Mouse (Mus musculus): ENCODE measurements around the gene Tmem178. TPM values are rescaled to one million over a fixed set of nuclear protein-coding genes. Genes with fewer than 3 reads are reported as not detected.
A peak's percentile ranks its signal among the peaks of the same experiment; 100 is the strongest.
"Not testable (repeated sequence)": the region's sequence is repeated elsewhere in the genome, so short reads cannot be mapped to it uniquely, and the experiment has no call there.

The Tmem178 gene
- polyA plus RNA-seq, 1 experiment from 2014 or later: 2.8 TPM

DNA sequence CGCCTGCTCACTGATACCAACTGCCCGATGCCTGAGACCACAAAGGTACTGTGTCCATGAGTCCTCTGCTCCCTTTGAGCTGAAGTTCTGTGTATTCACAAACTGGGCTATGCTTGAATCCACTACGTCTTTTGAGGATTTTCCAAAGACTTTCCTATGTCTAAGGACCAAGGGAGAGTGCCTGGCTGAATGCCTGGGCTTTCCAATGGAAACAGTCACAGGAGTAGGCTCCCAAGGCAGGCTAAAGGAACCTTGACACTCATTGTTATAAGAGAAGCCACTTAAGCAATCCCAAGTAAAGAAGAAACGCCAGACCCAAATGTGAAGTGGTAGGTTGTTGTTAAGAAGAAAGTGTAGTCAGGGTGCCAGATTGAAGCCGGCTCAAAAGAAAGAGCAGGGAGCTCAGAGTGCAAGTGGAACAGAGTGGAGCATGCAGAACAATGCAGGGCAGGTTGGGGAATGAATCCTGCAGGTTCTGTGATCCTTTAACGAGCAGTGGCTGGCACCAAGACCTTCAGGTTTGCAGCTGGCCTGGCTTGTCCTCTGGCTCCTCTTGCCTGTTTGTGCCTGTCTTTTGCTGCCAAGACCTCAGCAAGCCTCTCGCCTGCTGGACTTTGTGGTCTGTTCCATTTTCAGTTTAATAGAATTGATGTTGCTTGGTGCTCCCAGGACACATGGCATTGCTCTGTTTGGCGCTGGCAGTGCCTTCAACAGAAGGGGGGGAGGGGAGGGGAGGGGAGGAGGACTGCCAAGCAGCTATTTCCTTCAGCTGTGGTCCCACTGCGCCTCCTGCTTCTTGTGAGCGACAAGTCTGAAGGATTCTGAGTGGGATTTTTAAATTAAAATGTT lies 22.9 kb upstream of the Tmem178 start:
- Histone ChIP-seq H3K36me3 (no peaks in the 10 kb centered on the region), H3K9me3 (replicated peaks) (no peaks in the 10 kb centered on the region), H3K27ac (replicated peaks) (no peak overlapping the region), H3K27me3 (no peaks in the 10 kb centered on the region), H3K9ac (no peak overlapping the region), H3K4me2 (replicated peaks) (no peak overlapping the region), H3K4me3 (replicated peaks) (no peak overlapping the region), H3K4me1 (peaks cover 5% of the 10 kb centered on the region)
- 57% methylated on average over 10 of the region's 10 CpGs for WGBS
- no peak for ATAC-seq (ENCODE audit: insufficient number of reproducible peaks, low FRiP score, low TSS enrichment, low read depth)

- WGBS: 84% methylated on average over 3 of the region's 3 CpGs
- H3K4me1 ChIP-seq: peaks cover 5% of the 10 kb centered on the region
- no peak for ATAC-seq (ENCODE audit: insufficient number of reproducible peaks, low FRiP score, low TSS enrichment, low read depth)
Measured at GRCm38 (mm10) chr17:80925554-80925953, 18.9 kb upstream of the Tmem178 start.

DNA sequence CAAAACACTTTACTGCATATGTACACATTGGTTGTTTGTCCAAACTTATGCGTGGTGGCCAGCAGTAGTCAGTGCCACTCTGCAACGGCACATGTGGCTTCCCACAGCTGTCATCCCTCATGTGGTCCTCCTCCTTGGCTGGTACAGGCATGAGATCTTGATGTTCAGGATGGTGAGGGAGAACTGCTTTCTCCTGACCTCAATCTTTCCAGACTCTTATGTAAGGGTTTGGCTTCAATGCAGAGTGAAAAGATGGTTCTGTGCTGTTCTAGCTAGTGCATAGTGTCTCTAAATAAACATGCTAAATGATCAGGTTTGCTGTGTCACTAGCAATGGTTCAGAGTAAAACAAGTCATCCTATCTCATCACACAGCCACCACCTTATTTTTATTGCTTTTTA lies 17.3 kb upstream of the Tmem178 start:
- Histone ChIP-seq H3K27me3 (no peaks in the 10 kb centered on the region), H3K4me1 (no peaks in the 10 kb centered on the region), H3K9me3 (replicated peaks) (no peaks in the 10 kb centered on the region), H3K4me3 (replicated peaks) (no peak overlapping the region), H3K4me2 (replicated peaks) (no peak overlapping the region), H3K27ac (replicated peaks) (no peak overlapping the region), H3K9ac (no peak overlapping the region), H3K36me3 (no peaks in the 10 kb centered on the region)
- WGBS: 89% methylated on average over 2 of the region's 2 CpGs
- ATAC-seq (ENCODE audit: insufficient number of reproducible peaks, low FRiP score, low TSS enrichment, low read depth): no peak

More at GRCm38 (mm10) chr17:80925554-80925953, 18.9 kb upstream of the Tmem178 start:
- Histone ChIP-seq H3K4me3 (replicated peaks) (no peak overlapping the region), H3K9ac (no peak overlapping the region), H3K27ac (replicated peaks) (no peak overlapping the region), H3K9me3 (replicated peaks) (no peaks in the 10 kb centered on the region), H3K4me2 (replicated peaks) (no peak overlapping the region), H3K36me3 (no peaks in the 10 kb centered on the region), H3K27me3 (no peaks in the 10 kb centered on the region)

GRCm38 (mm10) chr17:80932716-80933115 lies 11.7 kb upstream of the Tmem178 start:
- no peaks in the 10 kb centered on the region for H3K27me3 ChIP-seq
- H3K9ac ChIP-seq: no peak overlapping the region
- ATAC-seq (ENCODE audit: insufficient number of reproducible peaks, low FRiP score, low TSS enrichment, low read depth): no peak
- no peak overlapping the region for H3K27ac ChIP-seq (replicated peaks)
- H3K4me2 ChIP-seq (replicated peaks): no peak overlapping the region
- H3K4me1 ChIP-seq: no peaks in the 10 kb centered on the region
- WGBS: 88% methylated on average over 3 of the region's 3 CpGs
- no peaks in the 10 kb centered on the region for H3K9me3 ChIP-seq (replicated peaks)
- no peaks in the 10 kb centered on the region for H3K36me3 ChIP-seq
- H3K4me3 ChIP-seq (replicated peaks): no peak overlapping the region

DNA sequence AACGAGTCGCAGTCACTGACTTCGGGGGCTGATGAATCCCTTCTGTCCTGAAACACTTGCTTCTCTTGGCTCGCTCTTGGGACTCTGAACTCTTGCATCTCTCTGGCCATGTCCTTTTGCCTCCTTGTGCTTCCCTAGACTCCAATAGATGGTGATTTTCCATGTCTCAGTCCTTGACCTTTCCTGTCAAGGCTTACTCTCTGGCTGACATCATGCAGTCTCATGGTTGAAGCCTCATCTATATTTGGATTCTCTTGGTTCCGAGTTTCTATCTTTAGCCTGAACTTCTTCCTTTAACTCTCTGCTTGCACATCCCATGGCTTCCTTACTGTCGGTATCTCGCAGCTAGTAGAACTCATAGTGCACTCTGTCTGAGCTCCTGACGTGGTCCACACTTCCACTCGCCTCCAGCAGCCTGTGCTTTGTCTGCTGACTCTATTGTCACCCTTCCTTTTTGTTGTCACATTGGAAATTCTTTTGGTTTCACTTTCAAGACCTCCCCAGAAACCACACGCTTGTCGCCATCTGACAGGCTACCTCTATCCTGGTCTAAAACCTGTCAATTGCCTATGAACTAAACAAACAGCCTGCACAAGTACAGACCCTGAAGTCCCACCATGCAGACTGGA lies 10.9 kb upstream of the Tmem178 start:
- Histone ChIP-seq H3K27ac (replicated peaks) (no peak overlapping the region), H3K9me3 (replicated peaks) (no peaks in the 10 kb centered on the region), H3K4me2 (replicated peaks) (no peak overlapping the region), H3K4me3 (replicated peaks) (no peak overlapping the region), H3K9ac (no peak overlapping the region), H3K36me3 (no peaks in the 10 kb centered on the region), H3K4me1 (no peaks in the 10 kb centered on the region), H3K27me3 (no peaks in the 10 kb centered on the region)
- ATAC-seq (ENCODE audit: insufficient number of reproducible peaks, low FRiP score, low TSS enrichment, low read depth): no peak
- WGBS: 84% methylated on average over 11 of the region's 11 CpGs

GRCm38 (mm10) chr17:80935807-80936519 lies 8.5 kb upstream of the Tmem178 start:
- no peak overlapping the region for H3K4me2 ChIP-seq (replicated peaks)
- no peaks in the 10 kb centered on the region for H3K36me3 ChIP-seq
- H3K4me1 ChIP-seq: no peaks in the 10 kb centered on the region
- no peak for ATAC-seq (ENCODE audit: insufficient number of reproducible peaks, low FRiP score, low TSS enrichment, low read depth)
- no peaks in the 10 kb centered on the region for H3K27me3 ChIP-seq
- 74% methylated on average over 10 of the region's 10 CpGs for WGBS
- H3K9me3 ChIP-seq (replicated peaks): no peaks in the 10 kb centered on the region
- no peak overlapping the region for H3K4me3 ChIP-seq (replicated peaks)
- no peak overlapping the region for H3K9ac ChIP-seq
- no peak overlapping the region for H3K27ac ChIP-seq (replicated peaks)

GRCm38 (mm10) chr17:80936521-80936920 lies 7.9 kb upstream of the Tmem178 start:
- Histone ChIP-seq H3K4me1 (no peaks in the 10 kb centered on the region), H3K36me3 (no peaks in the 10 kb centered on the region), H3K9ac (no peak overlapping the region), H3K4me3 (replicated peaks) (no peak overlapping the region), H3K4me2 (replicated peaks) (no peak overlapping the region), H3K27ac (replicated peaks) (no peak overlapping the region), H3K27me3 (no peaks in the 10 kb centered on the region), H3K9me3 (replicated peaks) (no peaks in the 10 kb centered on the region)
- 74% methylated on average over 5 of the region's 5 CpGs for WGBS
- ATAC-seq (ENCODE audit: insufficient number of reproducible peaks, low FRiP score, low TSS enrichment, low read depth): no peak

DNA sequence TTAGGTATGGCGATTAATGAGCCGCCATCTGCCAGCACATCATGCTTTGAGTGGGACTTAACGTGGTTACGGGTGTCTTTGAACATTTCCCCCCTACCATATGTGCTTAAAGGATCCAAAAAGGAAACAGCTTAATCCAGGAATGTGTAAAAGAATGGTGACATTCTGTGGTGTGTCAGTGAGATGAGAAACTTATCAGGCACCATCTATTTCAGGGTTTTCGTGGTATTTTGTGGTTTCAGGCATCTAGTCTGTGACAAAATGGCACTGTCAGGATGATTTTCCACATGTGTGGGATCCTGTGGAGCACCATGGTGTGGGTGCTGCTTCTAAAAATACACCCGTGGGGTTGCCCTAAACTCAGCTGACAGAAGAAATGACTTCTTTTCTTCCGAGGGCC lies 4.6 kb upstream of the Tmem178 start:
- 65% methylated on average over 7 of the region's 7 CpGs for WGBS
- H3K9ac ChIP-seq: no peak overlapping the region
- H3K27me3 ChIP-seq: peaks cover 19% of the 10 kb centered on the region
- H3K36me3 ChIP-seq: no peaks in the 10 kb centered on the region
- no peak overlapping the region for H3K27ac ChIP-seq (replicated peaks)
- H3K4me1 ChIP-seq: 0 out of 2 replicates have a peak, but pooled peaks cover 2% of the 10 kb centered on the region
- no peak overlapping the region for H3K4me2 ChIP-seq (replicated peaks)
- H3K4me3 ChIP-seq (replicated peaks): no peak overlapping the region
- ATAC-seq (ENCODE audit: insufficient number of reproducible peaks, low FRiP score, low TSS enrichment, low read depth): no peak
- H3K9me3 ChIP-seq (replicated peaks): no peaks in the 10 kb centered on the region

- H3K4me1 ChIP-seq: peaks cover 4% of the 10 kb centered on the region; the same call in 1 of the 2 replicates
- peaks cover 24% of the 10 kb centered on the region for H3K27me3 ChIP-seq
- no peak overlapping the region for H3K27ac ChIP-seq (replicated peaks)
- H3K9ac ChIP-seq: no peak overlapping the region
- no peaks in the 10 kb centered on the region for H3K36me3 ChIP-seq
- no peak overlapping the region for H3K4me3 ChIP-seq (replicated peaks)
- no peak overlapping the region for H3K4me2 ChIP-seq (replicated peaks)
- WGBS: 67% methylated on average over 11 of the region's 11 CpGs
- ATAC-seq (ENCODE audit: insufficient number of reproducible peaks, low FRiP score, low TSS enrichment, low read depth): no peak
- H3K9me3 ChIP-seq (replicated peaks): no peaks in the 10 kb centered on the region
Measured at GRCm38 (mm10) chr17:80941857-80942256, 2.6 kb upstream of the Tmem178 start.

DNA sequence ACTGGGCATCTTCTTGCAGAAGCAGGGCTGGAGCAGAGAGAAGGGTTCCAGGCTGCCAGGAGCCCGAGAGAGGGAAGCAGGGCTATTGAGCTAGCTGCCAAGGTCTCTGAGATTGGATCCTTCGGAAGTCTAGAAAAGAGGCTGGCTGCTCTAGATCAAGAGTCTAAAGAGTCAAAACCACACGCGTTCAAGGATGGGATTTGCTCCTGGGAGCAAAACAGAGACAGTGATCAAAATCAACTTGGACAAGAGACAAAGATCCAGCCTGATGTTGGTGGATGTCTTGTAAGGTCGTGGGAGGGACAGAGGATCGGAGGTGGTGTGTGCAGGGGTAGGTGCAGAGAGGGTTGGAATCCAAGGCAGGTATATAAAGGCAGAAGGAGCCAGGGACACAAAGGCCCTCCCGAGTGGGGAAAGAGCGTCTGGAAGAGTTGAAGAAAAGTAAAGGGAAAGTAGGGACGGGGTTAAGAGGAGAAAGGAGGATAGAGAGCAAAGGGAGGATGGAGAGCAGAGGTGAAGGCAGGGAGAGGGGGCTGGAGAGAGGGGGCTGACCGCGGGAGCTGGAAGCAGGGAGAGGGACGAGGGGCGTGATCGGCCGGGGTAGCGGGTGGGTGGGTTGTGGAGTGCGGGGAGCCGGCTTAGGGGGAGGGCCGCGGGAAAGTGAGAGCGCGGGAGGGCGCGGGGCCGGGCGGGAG lies 450 bp upstream of the Tmem178 start:
- WGBS: 7% methylated on average over 21 of the region's 26 CpGs
- Histone ChIP-seq H3K4me2 (replicated peaks) (peak overlapping the region; percentile 99), H3K4me3 (replicated peaks) (peak overlapping the region; percentile 54), H3K27me3 (peaks cover 30% of the 10 kb centered on the region), H3K9ac (no peak overlapping the region), H3K9me3 (replicated peaks) (no peaks in the 10 kb centered on the region), H3K36me3 (no peaks in the 10 kb centered on the region), H3K4me1 (peaks cover 4% of the 10 kb centered on the region; the same call in 1 of the 2 replicates), H3K27ac (replicated peaks) (no peak overlapping the region)
- ATAC-seq (ENCODE audit: insufficient number of reproducible peaks, low FRiP score, low TSS enrichment, low read depth): no peak

- not testable (repeated sequence) for ATAC-seq (ENCODE audit: insufficient number of reproducible peaks, low FRiP score, low TSS enrichment, low read depth)
- H3K4me2 ChIP-seq (replicated peaks): 0 out of 2 replicates have a peak overlapping the region, but pooled peaks have one; percentile 2
- 47% methylated on average over 8 of the region's 8 CpGs for WGBS
Measured at GRCm38 (mm10) chr17:80945510-80945909, 1.1 kb downstream of the Tmem178 start.

More at GRCm38 (mm10) chr17:80945510-80945909, 1.1 kb downstream of the Tmem178 start:
- H3K9me3 ChIP-seq (replicated peaks); H3K36me3 ChIP-seq; H3K27ac ChIP-seq (replicated peaks); H3K9ac ChIP-seq; H3K4me1 ChIP-seq; H3K4me3 ChIP-seq (replicated peaks): not testable (repeated sequence)
- H3K27me3 ChIP-seq: peaks cover 30% of the 10 kb centered on the region

All from embryonic facial prominence, embryonic 15.5 days (tissue).